Mouse (Mus musculus) C2C12 (cell line): ENCODE data around the gene Lsamp. TPM values are rescaled to one million over a fixed set of nuclear protein-coding genes. Genes with fewer than 3 reads are reported as not detected.

Experiments used
- H3K27me3 ChIP-seq: one replicate; pipeline ENCODE4 v1.6.1; 2011; ENCODE audit not compliant: control insufficient read depth, insufficient read depth, insufficient read length
- H3K36me3 ChIP-seq: one replicate; pipeline ENCODE4 v1.6.1; 2011; ENCODE audit not compliant: control insufficient read depth, insufficient read depth
- H3K4me3 ChIP-seq: one replicate; pipeline ENCODE4 v1.5.1; 2011; ENCODE audit warnings: mild to moderate bottlenecking, control low read depth; ENCODE audit not compliant: poor library complexity, insufficient read depth, severe bottlenecking
- H3K79me2 ChIP-seq: one replicate; pipeline ENCODE4 v1.6.1; 2011; ENCODE audit not compliant: control insufficient read depth, insufficient read depth
- H3K79me3 ChIP-seq: one replicate; pipeline ENCODE4 v1.6.1; 2011; ENCODE audit warnings: low read depth, control low read depth
- H3ac ChIP-seq: one replicate; pipeline ENCODE3; 2011; ENCODE audit warnings: low read depth; ENCODE audit not compliant: control insufficient read depth, insufficient read length
- CEBPB ChIP-seq: IDR thresholded peaks from one replicate; pipeline ENCODE4 v1.6.1; 2011; ENCODE audit warnings: low read depth, mild to moderate bottlenecking, control low read depth, moderate library complexity
- CTCF ChIP-seq: IDR thresholded peaks from one replicate; pipeline ENCODE4 v1.5.1; 2011; ENCODE audit not compliant: control insufficient read depth, insufficient read depth, insufficient read length
- FOSL1 ChIP-seq: IDR thresholded peaks from one replicate; pipeline ENCODE4 v1.8.0; 2011; ENCODE audit warnings: mild to moderate bottlenecking, low read length; ENCODE audit not compliant: poor library complexity, insufficient read depth, severe bottlenecking
- MAX ChIP-seq: IDR thresholded peaks from one replicate; pipeline ENCODE4 v1.6.1; 2011; ENCODE audit warnings: mild to moderate bottlenecking, control low read depth
- MYOD1 ChIP-seq: IDR thresholded peaks from one replicate; pipeline ENCODE4 v1.6.1; 2011; ENCODE audit warnings: low read depth; ENCODE audit not compliant: control insufficient read depth, insufficient read length
- MYOG ChIP-seq: IDR thresholded peaks from one replicate; pipeline ENCODE4 v1.6.1; 2011; ENCODE audit not compliant: control insufficient read depth, insufficient read length; ENCODE audit errors: extremely low read depth
- USF1 ChIP-seq: IDR thresholded peaks from one replicate; pipeline ENCODE4 v1.6.1; 2011; ENCODE audit warnings: low read depth, mild to moderate bottlenecking, control low read depth, moderate library complexity
- polyA plus RNA-seq: library from polyadenylated mRNA; unstranded; fragments of >200 nt; fragmentation: generic; extraction: Trizol; gene quantifications from one replicate; pipeline ENCODE4 v1.2.1, GENCODE M21; 2012; ENCODE audit warnings: missing spikeins

The Lsamp gene
- polyA plus RNA-seq, 1 experiment, result not detected

DNA sequence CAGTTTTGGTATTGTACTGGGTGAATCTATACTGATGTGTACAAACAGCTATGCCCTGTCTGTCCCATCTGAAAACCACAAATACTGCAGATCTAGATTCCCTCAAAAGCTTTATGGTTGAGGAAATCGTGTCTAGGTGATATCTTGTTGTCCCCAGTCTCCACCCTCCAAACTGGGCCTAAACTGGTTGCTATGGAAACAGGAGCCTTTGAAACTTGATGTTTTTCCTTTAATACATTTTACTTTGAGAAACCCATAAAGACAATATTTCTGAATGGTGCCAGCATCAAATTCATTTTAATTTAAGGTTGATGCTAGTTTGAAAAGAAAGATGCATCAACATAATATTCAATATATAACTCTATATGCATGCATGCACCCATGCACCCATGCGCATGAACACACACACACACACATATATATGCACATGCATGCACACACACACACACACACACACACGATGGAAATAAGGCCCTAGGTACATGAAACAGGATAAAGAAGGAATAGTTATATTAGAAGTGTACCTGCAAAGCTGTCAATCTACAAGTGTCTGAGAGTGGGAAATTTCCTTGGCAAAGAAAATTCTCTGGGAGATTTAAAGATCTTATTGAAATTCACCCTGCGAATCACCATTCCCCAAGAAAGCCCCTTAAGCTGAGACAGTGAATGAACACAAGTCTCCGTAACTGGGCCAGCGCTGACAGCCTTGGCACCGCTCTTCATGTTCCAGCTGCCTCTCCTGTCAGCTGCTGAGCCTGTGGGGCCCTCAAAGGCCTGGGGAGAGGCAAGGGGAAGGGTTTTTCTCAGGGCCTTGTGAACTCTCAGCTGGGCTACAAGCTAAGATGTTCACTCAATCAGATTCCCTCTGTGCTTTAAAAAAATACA is 525.2 kb downstream of the Lsamp start:
- no peak for TF ChIP-seq CTCF
- TF ChIP-seq CEBPB, result no peak
- TF ChIP-seq MAX, result no peak
- TF ChIP-seq MYOG, result no peak
- Histone ChIP-seq H3K79me2 (no peaks in the 10 kb centered on the region), H3K27me3 (no peaks in the 10 kb centered on the region), H3K4me3 (no peak overlapping the region), H3ac (no peak overlapping the region), H3K36me3 (no peaks in the 10 kb centered on the region), H3K79me3 (no peaks in the 10 kb centered on the region)

DNA sequence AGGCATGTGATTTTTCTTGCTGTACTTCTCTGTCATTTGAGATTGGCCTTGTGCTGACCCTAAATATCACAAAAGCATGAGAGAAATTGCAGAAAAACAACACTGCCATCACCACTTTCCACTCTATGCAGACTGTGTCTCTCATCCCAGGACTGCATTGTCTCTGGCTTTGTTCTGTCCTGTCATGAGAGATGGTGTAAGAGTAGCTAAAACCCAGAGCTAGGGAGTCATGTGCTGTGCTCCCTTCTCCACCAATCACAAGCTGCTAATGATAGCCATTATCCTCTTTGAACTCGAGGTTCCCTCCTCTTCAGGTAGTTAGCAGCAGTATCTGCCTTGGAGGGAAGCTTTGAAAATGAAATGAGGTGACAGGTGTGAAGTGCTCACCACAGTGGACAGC is 552.6 kb downstream of the Lsamp start:
- H3K36me3 ChIP-seq, result no peaks in the 10 kb centered on the region
- H3K79me2 ChIP-seq, result no peaks in the 10 kb centered on the region
- TF ChIP-seq USF1 (no peak), CEBPB (no peak), FOSL1 (no peak), MYOG (no peak), CTCF (no peak), MYOD1 (no peak), MAX (no peak)
- H3K4me3 ChIP-seq, result no peak overlapping the region
- no peaks in the 10 kb centered on the region for H3K79me3 ChIP-seq
- H3ac ChIP-seq, result no peak overlapping the region
- no peaks in the 10 kb centered on the region for H3K27me3 ChIP-seq

DNA sequence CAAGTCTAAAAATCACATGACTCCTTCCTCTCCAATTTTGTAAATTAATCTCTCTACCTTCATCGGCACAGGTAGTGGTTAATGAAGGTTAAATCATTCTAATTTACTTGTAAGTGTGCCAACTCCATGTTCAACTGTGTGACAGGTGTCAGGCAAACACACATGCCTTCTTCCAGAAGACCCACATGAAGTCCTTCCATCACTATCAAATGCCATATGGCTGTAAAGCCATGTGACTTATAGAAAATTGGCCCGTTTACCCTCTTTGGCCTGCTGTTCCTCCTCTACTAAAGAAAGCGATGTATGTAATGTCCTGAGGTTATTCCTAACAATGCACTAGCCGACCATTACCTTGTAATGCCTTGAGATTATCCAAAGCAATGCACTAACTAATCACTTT is 565.5 kb downstream of the Lsamp start:
- no peaks in the 10 kb centered on the region for H3K79me3 ChIP-seq
- H3K79me2 ChIP-seq, result no peaks in the 10 kb centered on the region
- no peak overlapping the region for H3ac ChIP-seq
- no peak overlapping the region for H3K4me3 ChIP-seq
- no peaks in the 10 kb centered on the region for H3K36me3 ChIP-seq
- TF ChIP-seq CTCF, result no peak
- TF ChIP-seq CEBPB, result no peak
- no peak for TF ChIP-seq MYOG
- TF ChIP-seq MYOD1, result no peak
- TF ChIP-seq FOSL1, result no peak
- no peak for TF ChIP-seq USF1
- no peak for TF ChIP-seq MAX
- no peaks in the 10 kb centered on the region for H3K27me3 ChIP-seq

DNA sequence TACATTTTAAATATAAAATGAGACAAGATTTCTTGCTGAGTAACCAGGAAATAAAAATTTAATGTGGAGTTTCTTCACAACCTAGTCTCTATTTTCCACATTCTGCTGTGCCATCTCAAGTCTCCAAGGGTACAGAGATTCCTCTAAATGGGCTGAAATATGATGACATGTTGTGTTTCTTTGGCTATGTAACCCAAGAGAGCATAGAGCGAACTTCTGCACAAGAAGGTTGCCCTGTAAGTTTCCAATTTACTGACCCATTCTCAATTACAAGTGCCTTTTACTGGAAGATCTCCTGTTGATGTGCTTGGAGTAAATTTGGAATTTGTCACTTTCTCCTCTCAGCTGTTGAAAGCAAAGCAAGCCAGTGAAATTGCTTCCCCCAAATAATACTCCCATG is 571.4 kb downstream of the Lsamp start:
- H3K36me3 ChIP-seq, result no peaks in the 10 kb centered on the region
- H3K79me3 ChIP-seq, result no peaks in the 10 kb centered on the region
- H3K27me3 ChIP-seq, result no peaks in the 10 kb centered on the region
- no peak overlapping the region for H3K4me3 ChIP-seq
- H3ac ChIP-seq, result no peak overlapping the region
- TF ChIP-seq CEBPB (no peak), FOSL1 (no peak), MYOD1 (no peak), MAX (no peak), MYOG (no peak), USF1 (no peak), CTCF (no peak)
- H3K79me2 ChIP-seq, result no peaks in the 10 kb centered on the region

DNA sequence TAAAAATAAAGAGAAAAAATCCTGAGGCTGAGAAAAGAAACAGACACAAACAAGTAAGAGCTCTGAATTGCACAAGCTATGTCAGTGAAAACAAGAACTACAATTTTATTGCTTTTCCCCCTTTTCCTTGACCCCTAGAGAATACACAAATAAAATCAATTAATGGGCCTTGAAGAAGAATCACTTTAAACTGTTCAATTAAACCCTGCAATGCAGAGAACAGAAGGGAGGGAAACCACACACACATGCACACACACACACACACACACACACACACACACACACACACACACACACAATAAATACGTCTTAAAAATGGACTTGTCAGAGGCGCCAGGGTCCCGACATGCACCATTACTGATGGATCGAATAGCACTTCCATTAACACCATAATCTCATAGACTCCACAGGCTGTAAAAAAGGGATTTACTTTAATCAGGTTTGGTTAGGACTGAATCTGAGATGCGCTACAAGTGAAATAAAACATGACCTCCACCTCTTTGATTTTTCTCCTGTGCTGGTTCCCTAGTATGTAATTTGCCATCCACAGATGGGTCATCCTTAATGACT is 573.6 kb downstream of the Lsamp start:
- H3K27me3 ChIP-seq, result no peaks in the 10 kb centered on the region
- no peaks in the 10 kb centered on the region for H3K79me2 ChIP-seq
- no peaks in the 10 kb centered on the region for H3K36me3 ChIP-seq
- H3ac ChIP-seq, result no peak overlapping the region
- no peaks in the 10 kb centered on the region for H3K79me3 ChIP-seq
- TF ChIP-seq CEBPB (no peak), FOSL1 (no peak)
- no peak overlapping the region for H3K4me3 ChIP-seq

DNA sequence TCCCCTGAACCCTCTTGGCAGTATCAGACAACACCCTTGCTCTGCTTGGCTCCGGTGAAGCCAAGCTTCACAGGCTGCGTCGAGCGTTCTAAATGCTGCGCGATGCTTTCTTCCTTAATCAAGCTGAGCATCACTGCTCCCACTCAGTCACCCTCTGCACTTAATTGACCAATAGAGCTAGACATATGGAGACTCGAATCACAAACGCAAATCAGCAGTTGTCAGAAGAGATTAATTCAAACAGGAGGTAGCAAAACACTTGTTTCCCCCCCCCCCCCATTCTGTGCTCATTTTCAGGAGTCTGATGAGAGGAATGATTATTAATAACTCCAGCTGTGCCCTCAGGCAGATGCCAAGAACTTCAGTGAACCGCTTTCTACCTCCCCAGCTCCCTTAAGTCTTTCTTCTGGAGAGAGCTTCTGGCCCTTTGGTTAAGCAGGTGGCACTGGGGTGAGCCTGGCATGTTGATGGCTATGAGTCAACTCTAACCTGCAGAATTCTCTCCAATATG is 583.3 kb downstream of the Lsamp start:
- Histone ChIP-seq H3K79me3 (no peaks in the 10 kb centered on the region), H3K27me3 (no peaks in the 10 kb centered on the region), H3K4me3 (no peak overlapping the region), H3ac (no peak overlapping the region), H3K36me3 (no peaks in the 10 kb centered on the region), H3K79me2 (no peaks in the 10 kb centered on the region)
- no peak for TF ChIP-seq MAX
- no peak for TF ChIP-seq CEBPB
- no peak for TF ChIP-seq FOSL1
- TF ChIP-seq CTCF, result no peak
